Mouse (Mus musculus) T-helper 1 cell (primary cell): ENCODE measurements around the gene Pym1.
"Not testable (repeated sequence)": the region's sequence is repeated elsewhere in the genome, so short reads cannot be mapped to it uniquely, and the experiment has no call there.

Experiments used
- in situ Hi-C: fragments of 300-600 bp; cut with MboI, MseI; formaldehyde crosslinking; loops from one replicate; pipeline ENCODE4 v1.15.1; 2025; ENCODE audit warnings: high pct_unique_total_duplicates

Pym1 gene

GRCm38 (mm10) chr10:128747646-128748251 is at the start of gene Pym1:
Gene Pym1 (plus strand): TSS chr10:128747889.
- in situ Hi-C loops, result no loop called here

GRCm38 (mm10) chr10:128699006-128699405 is 48.7 kb upstream of the Pym1 start:
- in situ Hi-C loops, result no loop called here

GRCm38 (mm10) chr10:128699611-128700010 is 48.1 kb upstream of the Pym1 start:
- in situ Hi-C loops, result no loop called here

- in situ Hi-C loops, result no loop called here
Measured at GRCm38 (mm10) chr10:128700712-128701111, 47.0 kb upstream of the Pym1 start.

GRCm38 (mm10) chr10:128702328-128703007 is 45.2 kb upstream of the Pym1 start:
- in situ Hi-C loops, result no loop called here

GRCm38 (mm10) chr10:128703895-128704294 is 43.8 kb upstream of the Pym1 start, which contains the start of gene Pmel:
Gene Pmel (plus strand): TSS chr10:128704195.
- in situ Hi-C loops, result no loop called here

- in situ Hi-C loops, result no loop called here
Measured at GRCm38 (mm10) chr10:128704491-128705316, 43.0 kb upstream of the Pym1 start, which contains the start of gene Cdk2. Gene Cdk2 (minus strand): TSS chr10:128705031.

GRCm38 (mm10) chr10:128705317-128705693 is 42.4 kb upstream of the Pym1 start:
- in situ Hi-C loops, result no loop called here

GRCm38 (mm10) chr10:128711318-128711717 is 36.4 kb upstream of the Pym1 start:
- in situ Hi-C loops, result not testable (repeated sequence)

- in situ Hi-C loops, result no loop called here
Measured at GRCm38 (mm10) chr10:128715559-128716537, 31.8 kb upstream of the Pym1 start.

GRCm38 (mm10) chr10:128725466-128725865 is 22.2 kb upstream of the Pym1 start:
- in situ Hi-C loops, result not testable (repeated sequence)

GRCm38 (mm10) chr10:128728059-128728458 is 19.6 kb upstream of the Pym1 start:
- in situ Hi-C loops, result no loop called here

- in situ Hi-C loops, result no loop called here
Measured at GRCm38 (mm10) chr10:128731002-128731433, 16.7 kb upstream of the Pym1 start.

- in situ Hi-C loops, result no loop called here
Measured at GRCm38 (mm10) chr10:128731992-128732391, 15.7 kb upstream of the Pym1 start.

GRCm38 (mm10) chr10:128737435-128737834 is 10.3 kb upstream of the Pym1 start:
- in situ Hi-C loops, result no loop called here

GRCm38 (mm10) chr10:128740296-128740695 is 7.4 kb upstream of the Pym1 start:
- in situ Hi-C loops, result no loop called here

- in situ Hi-C loops, result no loop called here
Measured at GRCm38 (mm10) chr10:128742616-128743015, 5.1 kb upstream of the Pym1 start.

GRCm38 (mm10) chr10:128743235-128743634 is 4.5 kb upstream of the Pym1 start:
- in situ Hi-C loops, result no loop called here

GRCm38 (mm10) chr10:128743791-128744191 is 3.9 kb upstream of the Pym1 start:
- in situ Hi-C loops, result no loop called here

- in situ Hi-C loops, result no loop called here
Measured at GRCm38 (mm10) chr10:128744211-128744610, 3.5 kb upstream of the Pym1 start.
